Mouse (Mus musculus) heart, adult 2 months (tissue): Measurements from ENCODE around the gene Zfx. TPM values are rescaled to one million over a fixed set of nuclear protein-coding genes. Genes with fewer than 3 reads are reported as not detected.

Source experiments
- DNase-seq, 2 experiments: peaks; one replicate each; pipeline ENCODE4 v3.0.0; 2021
- H3K27ac ChIP-seq: fragments of 200-600 bp; 2 replicates; pipeline ENCODE4 v1.8.1; 2022
- H3K27me3 ChIP-seq: fragments of 200-500 bp; 2 replicates; pipeline ENCODE4 v1.6.1; 2012; ENCODE audit warnings: mild to moderate bottlenecking, low read length, inconsistent platforms, mixed read lengths; ENCODE audit not compliant: control insufficient read depth, insufficient read depth
- H3K36me3 ChIP-seq: fragments of 200-500 bp; 2 replicates; pipeline ENCODE4 v1.6.1; 2012; ENCODE audit warnings: low read length, inconsistent platforms; ENCODE audit not compliant: control insufficient read depth, insufficient read depth
- H3K4me1 ChIP-seq: fragments of 200-500 bp; 2 replicates; pipeline ENCODE4 v1.6.1; 2011; ENCODE audit warnings: low read length; ENCODE audit not compliant: control insufficient read depth, insufficient read depth
- H3K4me3 ChIP-seq: fragments of 200-600 bp; 2 replicates; pipeline ENCODE4 v1.8.1; 2022
- H3K79me2 ChIP-seq: fragments of 200-500 bp; replicated peaks from 2 replicates; pipeline ENCODE4 v1.6.1; 2012; ENCODE audit warnings: mild to moderate bottlenecking, inconsistent platforms, low read length, moderate library complexity, mixed read lengths; ENCODE audit not compliant: control insufficient read depth, insufficient read depth
- H3K9ac ChIP-seq: fragments of 200-500 bp; 2 replicates; pipeline ENCODE4 v1.6.1; 2012; ENCODE audit warnings: low read depth, mild to moderate bottlenecking, control low read depth, inconsistent platforms, low read length, mixed read lengths
- CTCF ChIP-seq: fragments of 200-600 bp; IDR thresholded peaks from 2 replicates; pipeline ENCODE4 v1.8.1; 2022; ENCODE audit warnings: antibody characterized with exemption, mild to moderate bottlenecking, moderate library complexity
- EP300 ChIP-seq: fragments of 200-500 bp; IDR thresholded peaks from 2 replicates; pipeline ENCODE4 v1.6.1; 2011; ENCODE audit warnings: low read depth, low read length, control low read depth; ENCODE audit not compliant: insufficient read depth
- POLR2A ChIP-seq: fragments of 200-500 bp; IDR thresholded peaks from 2 replicates; pipeline ENCODE4 v1.6.1; 2011; ENCODE audit warnings: mild to moderate bottlenecking, low read depth, low read length, control low read depth; ENCODE audit not compliant: insufficient read depth
- WGBS: fragments of 180-500 bp; shearing (Covaris S2); methylation state at CpG from one replicate; pipeline ENCODE4 v1.1.7; 2018; 5-methylcytosine and 5-hydroxymethylcytosine counted together
- intact Hi-C: fragments of 180-260 bp; cut with DNase I; formaldehyde crosslinking; loops from one replicate; pipeline ENCODE4 v1.15.1; 2025
- polyA plus RNA-seq: library from polyadenylated mRNA; depleted of rRNA; stranded (reverse); fragments of >200 nt; gene quantifications from 2 replicates; pipeline ENCODE4 v1.2.3, GENCODE M21; 2012
- total RNA-seq, 2 experiments: library from RNA; stranded (reverse); gene quantifications; 2 replicates each; pipeline ENCODE4 v1.2.3; 2021

Gene Zfx
- total and polyA plus RNA-seq, 3 experiments = 4.5 to 23.7 (median 18.8) TPM

- DNase-seq = no peak
- Histone ChIP-seq H3K27me3 (no peaks in the 10 kb centered on the region), H3K9ac (no peak overlapping the region), H3K36me3 (no peaks in the 10 kb centered on the region; the same call in 1 of the 2 replicates), H3K4me3 (no peak overlapping the region), H3K27ac (no peak overlapping the region), H3K79me2 (no peaks in the 10 kb centered on the region), H3K4me1 (no peaks in the 10 kb centered on the region; the same call in none of the 2 replicates)
- TF ChIP-seq EP300 (no peak), CTCF (no peak), POLR2A (no peak)
- intact Hi-C loops = no loop called here
Measured at GRCm38 (mm10) chrX:94102938-94103337, 20.6 kb downstream of the Zfx start.

GRCm38 (mm10) chrX:94100561-94100960 is 22.9 kb downstream of the Zfx start:
- no peaks in the 10 kb centered on the region; the same call in none of the 2 replicates for H3K4me1 ChIP-seq
- H3K36me3 ChIP-seq = peaks cover 2% of the 10 kb centered on the region; the same call in 1 of the 2 replicates
- H3K4me3 ChIP-seq = no peak overlapping the region
- H3K27me3 ChIP-seq = no peaks in the 10 kb centered on the region
- no peak overlapping the region for H3K9ac ChIP-seq
- no peak for DNase-seq
- intact Hi-C loops = no loop called here
- no peak overlapping the region for H3K27ac ChIP-seq
- WGBS = 76% methylated on average over 1 of the region's 1 CpGs
- H3K79me2 ChIP-seq = no peaks in the 10 kb centered on the region
- TF ChIP-seq POLR2A = no peak
- TF ChIP-seq CTCF = no peak
- no peak for TF ChIP-seq EP300

GRCm38 (mm10) chrX:94091001-94091400 is 32.5 kb downstream of the Zfx start:
- intact Hi-C loops = no loop called here
- H3K79me2 ChIP-seq = no peaks in the 10 kb centered on the region
- H3K4me1 ChIP-seq = no peaks in the 10 kb centered on the region; the same call in 1 of the 2 replicates
- no peak for TF ChIP-seq CTCF
- TF ChIP-seq EP300 = no peak
- no peak for TF ChIP-seq POLR2A
- H3K9ac ChIP-seq = no peak overlapping the region
- H3K27me3 ChIP-seq = no peaks in the 10 kb centered on the region
- H3K4me3 ChIP-seq = no peak overlapping the region
- no peak for DNase-seq
- no peak overlapping the region for H3K27ac ChIP-seq
- 50% methylated on average over 2 of the region's 2 CpGs for WGBS
- no peaks in the 10 kb centered on the region for H3K36me3 ChIP-seq

- no peak overlapping the region for H3K27ac ChIP-seq
Measured at GRCm38 (mm10) chrX:94061246-94061645, 62.3 kb downstream of the Zfx start.

GRCm38 (mm10) chrX:94060751-94061150 is 62.8 kb downstream of the Zfx start:
- H3K79me2 ChIP-seq = no peaks in the 10 kb centered on the region
- no peak for DNase-seq
- H3K9ac ChIP-seq = no peak overlapping the region
- intact Hi-C loops = no loop called here
- no peaks in the 10 kb centered on the region for H3K36me3 ChIP-seq
- H3K27me3 ChIP-seq = no peaks in the 10 kb centered on the region
- H3K4me3 ChIP-seq = peak overlapping the region; percentile 1; the same call in 1 of the 2 replicates
- TF ChIP-seq EP300 (no peak), CTCF (no peak), POLR2A (no peak)
- peaks cover 3% of the 10 kb centered on the region; the same call in 1 of the 2 replicates for H3K4me1 ChIP-seq
- H3K27ac ChIP-seq = peak overlapping the region; percentile 31; the same call in 1 of the 2 replicates
- 43% methylated on average over 8 of the region's 8 CpGs for WGBS

More at GRCm38 (mm10) chrX:94061246-94061645, 62.3 kb downstream of the Zfx start:
- peak; percentile 33 to 46 for DNase-seq
- Histone ChIP-seq H3K36me3 (no peaks in the 10 kb centered on the region), H3K4me3 (peak overlapping the region; percentile 1; the same call in 1 of the 2 replicates), H3K4me1 (peaks cover 3% of the 10 kb centered on the region; the same call in 1 of the 2 replicates), H3K79me2 (no peaks in the 10 kb centered on the region), H3K27me3 (no peaks in the 10 kb centered on the region), H3K9ac (peak overlapping the region; percentile 30; the same call in 1 of the 2 replicates)
- WGBS = 27% methylated on average over 6 of the region's 6 CpGs
- no peak for TF ChIP-seq EP300
- TF ChIP-seq POLR2A = 0 out of 2 replicates have a peak, but pooled peaks have one; percentile 29
- intact Hi-C loops = no loop called here

GRCm38 (mm10) chrX:94058748-94059147 is 64.8 kb downstream of the Zfx start:
- Histone ChIP-seq H3K4me3 (no peak overlapping the region), H3K4me1 (peaks cover 3% of the 10 kb centered on the region; the same call in 1 of the 2 replicates), H3K36me3 (no peaks in the 10 kb centered on the region), H3K27me3 (no peaks in the 10 kb centered on the region), H3K27ac (no peak overlapping the region; the same call in 1 of the 2 replicates), H3K9ac (no peak overlapping the region), H3K79me2 (no peaks in the 10 kb centered on the region)
- intact Hi-C loops = loop anchor here (5.0 kb wide), 1 partner anchor 119 kb away; no protein-coding TSS in a partner anchor
- TF ChIP-seq POLR2A (no peak), CTCF (no peak)
- DNase-seq = no peak
- WGBS = 35% methylated on average over 6 of the region's 6 CpGs
